Mouse (Mus musculus) hindbrain, embryonic 11.5 days (tissue): ENCODE measurements around the gene Cux1. TPM values are rescaled to one million over a fixed set of nuclear protein-coding genes. Genes with fewer than 3 reads are reported as not detected.

ENCODE experiments used
- ATAC-seq: fragments of 200-750 bp; cut with Nextera tagmentation; 2 replicates; pipeline ENCODE4 v1.8.0; 2017; ENCODE audit warnings: mild to moderate bottlenecking, moderate TSS enrichment, moderate library complexity; ENCODE audit not compliant: low FRiP score
- DNase-seq: peaks from one replicate; pipeline ENCODE4 v3.0.0-alpha.2; 2015; ENCODE audit warnings: low spot score
- H3K27ac ChIP-seq: fragments of 300-500 bp; sonication (generic); 2 replicates; pipeline ENCODE4 v1.5.1; 2014; ENCODE audit warnings: mild to moderate bottlenecking, low read depth, low read length
- H3K27me3 ChIP-seq: fragments of 300-500 bp; sonication (generic); 2 replicates; pipeline ENCODE4 v1.6.1; 2014; ENCODE audit warnings: mild to moderate bottlenecking, low read length, moderate library complexity, mixed read lengths; ENCODE audit not compliant: control insufficient read depth, insufficient read depth
- H3K36me3 ChIP-seq: fragments of 300-500 bp; sonication (generic); 2 replicates; pipeline ENCODE4 v1.6.1; 2014; ENCODE audit warnings: mild to moderate bottlenecking, low read length, moderate library complexity, mixed read lengths; ENCODE audit not compliant: control insufficient read depth, insufficient read depth
- H3K4me1 ChIP-seq: fragments of 300-500 bp; sonication (generic); replicated peaks from 2 replicates; pipeline ENCODE4 v1.6.1; 2014; ENCODE audit warnings: low read length, mixed read lengths; ENCODE audit not compliant: control insufficient read depth, insufficient read depth
- H3K4me2 ChIP-seq: fragments of 300-500 bp; sonication (generic); replicated peaks from 2 replicates; pipeline ENCODE4 v1.6.1; 2014; ENCODE audit warnings: mild to moderate bottlenecking, low read depth, low read length
- H3K4me3 ChIP-seq: fragments of 300-500 bp; sonication (generic); 2 replicates; pipeline ENCODE4 v1.5.1; 2014; ENCODE audit warnings: low read depth, low read length
- H3K9ac ChIP-seq: fragments of 300-500 bp; sonication (generic); 2 replicates; pipeline ENCODE4 v1.6.1; 2014; ENCODE audit warnings: low read depth, low read length
- H3K9me3 ChIP-seq: fragments of 300-500 bp; sonication (generic); 2 replicates; pipeline ENCODE4 v1.6.1; 2016; ENCODE audit warnings: low read length; ENCODE audit not compliant: control insufficient read depth
- WGBS: fragments of 180-500 bp; shearing (Covaris S2); extraction: QIAGEN DNeasy Blood & Tissue Kit; methylation state at CpG from one replicate; pipeline ENCODE4 v1.1.7; 2014; 5-methylcytosine and 5-hydroxymethylcytosine counted together
- polyA plus RNA-seq: library from polyadenylated mRNA; unstranded; fragments of >200 nt; fragmentation: Nextera tagmentation; extraction: Ambion mirVana; gene quantifications from 2 replicates; pipeline ENCODE4 v1.2.1, GENCODE M21; 2014

Gene Cux1
- polyA plus RNA-seq, 1 experiment from 2014 or later, result 107 TPM

DNA sequence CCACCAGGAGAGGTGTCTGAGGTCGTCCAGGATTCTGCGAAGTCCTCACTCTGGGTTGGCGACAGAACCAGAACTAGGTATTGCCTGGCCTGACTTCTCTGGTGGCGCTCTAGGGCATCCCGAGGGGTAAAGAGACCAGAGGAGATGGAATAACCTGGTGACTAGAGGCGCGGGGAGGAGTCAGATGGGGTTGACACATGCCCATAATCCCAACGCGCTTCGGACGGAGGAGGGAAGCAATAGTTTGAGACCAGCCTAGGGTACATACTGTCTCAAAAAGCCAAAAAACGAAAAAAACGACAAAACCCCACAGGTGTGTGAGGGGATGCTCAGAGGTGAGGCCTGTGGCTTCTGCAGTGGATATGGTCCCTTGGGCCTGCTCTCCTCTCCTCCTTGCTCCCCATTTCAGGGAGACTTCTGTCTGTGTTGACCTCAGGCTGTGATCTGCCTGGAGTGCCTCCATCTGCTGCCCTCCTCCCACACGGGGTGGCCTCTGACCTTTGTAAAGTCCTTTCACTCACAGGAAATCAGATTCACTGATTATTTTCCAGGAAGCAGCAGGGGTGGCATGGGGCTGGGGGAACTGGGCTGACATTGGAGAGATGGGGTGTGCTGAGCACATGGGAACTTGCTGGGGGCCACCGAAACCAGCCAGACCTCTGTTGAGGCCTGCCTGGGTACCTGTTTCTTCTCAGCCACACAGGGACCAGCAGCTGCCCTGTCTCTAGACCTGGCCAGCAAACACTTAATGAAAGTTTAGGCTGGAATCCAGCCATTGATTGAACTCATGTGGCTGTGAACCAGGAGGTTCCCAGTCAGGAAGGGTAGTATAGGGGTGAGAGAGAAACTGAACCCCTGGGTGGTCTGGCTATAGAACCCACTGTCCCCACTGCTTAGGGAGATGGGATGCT, 321.5 kb downstream of the Cux1 start:
- peak overlapping the region; percentile 89 for H3K4me2 ChIP-seq
- WGBS, result 9% methylated on average over 15 of the region's 15 CpGs
- 0 out of 2 replicates have a peak, but pooled peaks cover 4% of the 10 kb centered on the region for H3K4me1 ChIP-seq
- peak overlapping the region; percentile 75; the same call in 1 of the 2 replicates for H3K9ac ChIP-seq
- no peaks in the 10 kb centered on the region for H3K27me3 ChIP-seq
- H3K9me3 ChIP-seq, result no peaks in the 10 kb centered on the region
- H3K27ac ChIP-seq, result peak overlapping the region; percentile 85; the same call in 1 of the 2 replicates
- peak; percentile 34 for DNase-seq
- peak overlapping the region; percentile 69 for H3K4me3 ChIP-seq
- no peak; the same call in 1 of the 2 replicates for ATAC-seq
- H3K36me3 ChIP-seq, result no peaks in the 10 kb centered on the region

GRCm38 (mm10) chr5:136244762-136245540, 322.3 kb downstream of the Cux1 start:
- Histone ChIP-seq H3K4me3 (peak overlapping the region; percentile 69), H3K27ac (peak overlapping the region; percentile 85), H3K9ac (peak overlapping the region; percentile 75), H3K36me3 (no peaks in the 10 kb centered on the region), H3K4me2 (peak overlapping the region; percentile 89), H3K4me1 (0 out of 2 replicates have a peak, but pooled peaks cover 4% of the 10 kb centered on the region), H3K27me3 (no peaks in the 10 kb centered on the region), H3K9me3 (no peaks in the 10 kb centered on the region)
- WGBS, result 0% methylated on average over 38 of the region's 57 CpGs
- ATAC-seq, result peak; percentile 78
- DNase-seq, result peak; percentile 88

DNA sequence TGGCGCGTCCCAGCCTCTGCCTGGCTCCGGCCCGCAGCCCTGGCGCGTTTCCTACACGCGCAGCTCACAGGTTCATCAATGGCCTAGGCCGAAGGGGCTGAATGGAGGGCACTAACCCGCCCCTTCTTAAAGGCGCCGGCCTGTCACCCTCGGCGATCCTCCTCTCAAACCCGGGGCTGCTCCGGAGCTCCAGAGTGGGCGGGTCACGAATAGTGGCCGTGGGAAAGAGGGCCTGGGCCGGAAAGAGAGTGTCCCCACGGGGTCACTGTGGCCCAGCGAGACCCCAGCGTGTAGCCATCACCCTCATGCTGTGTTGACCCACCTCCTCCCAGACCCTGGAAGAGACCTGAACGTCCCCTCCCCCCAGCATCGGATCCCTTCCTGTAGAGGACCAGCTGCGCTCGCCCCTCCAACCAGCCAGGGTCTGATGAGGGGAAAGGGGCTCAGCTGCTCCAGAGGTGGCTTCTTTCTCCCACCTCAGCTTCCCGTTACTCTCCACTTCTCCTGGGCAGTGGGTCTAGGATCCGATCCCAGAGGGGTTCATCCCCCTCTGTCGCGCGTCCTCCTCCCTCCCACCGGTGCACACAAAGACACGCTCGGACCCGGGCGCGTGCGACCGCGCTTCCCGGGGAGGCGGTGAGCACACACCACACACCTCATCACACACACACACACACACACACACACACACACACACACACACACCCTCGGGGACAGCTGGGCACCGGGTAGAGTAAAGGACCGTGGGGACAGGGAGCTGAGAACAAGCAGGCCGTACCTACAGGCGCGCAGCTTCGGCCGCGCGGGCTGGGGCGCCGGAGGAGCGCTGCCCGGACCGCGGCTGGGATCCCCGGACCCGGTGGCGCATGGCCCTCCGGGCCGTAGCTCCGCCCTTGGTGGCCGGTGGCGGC, 323.2 kb downstream of the Cux1 start:
- ATAC-seq (peak; percentile 65), DNase-seq (peak; percentile 78)
- Histone ChIP-seq H3K27ac (peak overlapping the region; percentile 85), H3K4me3 (peak overlapping the region; percentile 69), H3K4me2 (peak overlapping the region; percentile 89), H3K27me3 (no peaks in the 10 kb centered on the region), H3K36me3 (no peaks in the 10 kb centered on the region), H3K4me1 (0 out of 2 replicates have a peak, but pooled peaks cover 4% of the 10 kb centered on the region), H3K9me3 (no peaks in the 10 kb centered on the region), H3K9ac (peak overlapping the region; percentile 75)
- WGBS, result under 1% methylated on average over 59 of the region's 67 CpGs

- Histone ChIP-seq H3K4me2 (no peak overlapping the region), H3K27ac (no peak overlapping the region), H3K27me3 (no peaks in the 10 kb centered on the region), H3K9ac (no peak overlapping the region), H3K4me1 (0 out of 2 replicates have a peak, but pooled peaks cover 4% of the 10 kb centered on the region), H3K4me3 (no peak overlapping the region), H3K36me3 (no peaks in the 10 kb centered on the region), H3K9me3 (no peaks in the 10 kb centered on the region)
- ATAC-seq, result no peak
- no peak for DNase-seq
- WGBS, result 78% methylated on average over 6 of the region's 6 CpGs
Observed at GRCm38 (mm10) chr5:136241161-136241560, 326.1 kb downstream of the Cux1 start.

DNA sequence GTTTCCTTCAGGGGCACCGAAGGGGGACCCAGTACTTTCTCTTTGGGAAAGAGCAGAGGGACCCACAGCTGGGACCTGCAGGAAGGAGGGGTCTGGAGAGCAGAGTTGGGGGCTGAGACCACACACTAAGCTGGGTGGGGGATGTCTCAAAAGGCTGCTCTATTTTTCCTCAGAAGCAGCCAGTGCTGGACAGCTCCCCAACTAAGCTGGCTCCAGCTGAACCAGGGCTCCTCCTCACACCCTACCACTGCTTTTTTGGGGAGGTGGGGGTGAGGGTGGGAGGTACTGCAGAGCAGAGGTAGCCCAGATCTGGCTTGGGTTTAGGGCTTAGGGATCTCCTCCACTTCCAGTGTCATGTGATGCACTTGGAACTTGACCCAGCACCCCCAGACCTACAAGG, 326.9 kb downstream of the Cux1 start:
- Histone ChIP-seq H3K9ac (no peak overlapping the region), H3K27ac (no peak overlapping the region), H3K9me3 (no peaks in the 10 kb centered on the region), H3K4me1 (no peaks in the 10 kb centered on the region), H3K4me2 (no peak overlapping the region), H3K36me3 (no peaks in the 10 kb centered on the region), H3K27me3 (no peaks in the 10 kb centered on the region), H3K4me3 (no peak overlapping the region)
- WGBS, result 71% methylated on average over 1 of the region's 1 CpGs
- ATAC-seq (no peak), DNase-seq (no peak)

GRCm38 (mm10) chr5:136237607-136238006, 329.7 kb downstream of the Cux1 start:
- no peaks in the 10 kb centered on the region; the same call in 1 of the 2 replicates for H3K4me1 ChIP-seq
- H3K9ac ChIP-seq, result no peak overlapping the region
- H3K27me3 ChIP-seq, result no peaks in the 10 kb centered on the region
- 2% methylated on average over 19 of the region's 19 CpGs for WGBS
- no peaks in the 10 kb centered on the region for H3K9me3 ChIP-seq
- DNase-seq, result peak; percentile 49
- no peaks in the 10 kb centered on the region for H3K36me3 ChIP-seq
- peak overlapping the region; percentile 31 for H3K4me2 ChIP-seq
- 0 out of 2 replicates have a peak, but pooled peaks have one; percentile 10 for ATAC-seq
- H3K27ac ChIP-seq, result no peak overlapping the region
- H3K4me3 ChIP-seq, result 0 out of 2 replicates have a peak overlapping the region, but pooled peaks have one; percentile 12

- H3K4me1 ChIP-seq, result peaks cover 2% of the 10 kb centered on the region; the same call in 1 of the 2 replicates
- DNase-seq, result no peak
- H3K4me2 ChIP-seq, result no peak overlapping the region
- H3K27ac ChIP-seq, result no peak overlapping the region
- WGBS, result 83% methylated on average over 5 of the region's 5 CpGs
- no peaks in the 10 kb centered on the region for H3K27me3 ChIP-seq
- no peak for ATAC-seq
- no peak overlapping the region for H3K9ac ChIP-seq
- no peaks in the 10 kb centered on the region for H3K9me3 ChIP-seq
- H3K36me3 ChIP-seq, result no peaks in the 10 kb centered on the region
- no peak overlapping the region for H3K4me3 ChIP-seq
Observed at GRCm38 (mm10) chr5:136236611-136237010, 330.7 kb downstream of the Cux1 start.
